Mouse (Mus musculus) heart, postnatal 14 days (tissue): Measurements from ENCODE around the gene Wdfy3. TPM values are rescaled to one million over a fixed set of nuclear protein-coding genes. Genes with fewer than 3 reads are reported as not detected.
"Not testable (repeated sequence)": the region's sequence is repeated elsewhere in the genome, so short reads cannot be mapped to it uniquely, and the experiment has no call there.

Source experiments
- DNase-seq, 2 experiments: peaks; one replicate each; pipeline ENCODE4 v3.0.0; 2021 to 2022
- intact Hi-C: fragments of 180-260 bp; cut with DNase I; formaldehyde crosslinking; loops from one replicate; pipeline ENCODE4 v1.15.1; 2025
- total RNA-seq, 2 experiments: library from RNA; stranded (reverse); gene quantifications; 2 replicates each; pipeline ENCODE4 v1.2.3; 2021

The Wdfy3 gene
- total RNA-seq, 2 experiments from 2014 or later: 39.4 TPM

- intact Hi-C loops: no loop called here
- DNase-seq: no peak
These were observed 217.5 kb downstream of the Wdfy3 start for GRCm38 (mm10) chr5:101852116-101852680.

- no peak for DNase-seq
- intact Hi-C loops: no loop called here
These were observed 218.6 kb downstream of the Wdfy3 start for GRCm38 (mm10) chr5:101851133-101851532.

- no peak for DNase-seq
- intact Hi-C loops: no loop called here
These were observed 222.0 kb downstream of the Wdfy3 start for GRCm38 (mm10) chr5:101847762-101848161.

GRCm38 (mm10) chr5:101847323-101847722 lies 222.4 kb downstream of the Wdfy3 start:
- intact Hi-C loops: no loop called here
- DNase-seq: no peak

GRCm38 (mm10) chr5:101845930-101846329 lies 223.8 kb downstream of the Wdfy3 start:
- DNase-seq: no peak
- intact Hi-C loops: no loop called here

GRCm38 (mm10) chr5:101845011-101845410 lies 224.7 kb downstream of the Wdfy3 start:
- intact Hi-C loops: no loop called here
- no peak for DNase-seq

GRCm38 (mm10) chr5:101840476-101840875 lies 229.2 kb downstream of the Wdfy3 start:
- intact Hi-C loops: no loop called here

GRCm38 (mm10) chr5:101837605-101838004 lies 232.1 kb downstream of the Wdfy3 start:
- DNase-seq, intact Hi-C loops: not testable (repeated sequence)

More at GRCm38 (mm10) chr5:101840476-101840875, 229.2 kb downstream of the Wdfy3 start:
- no peak for DNase-seq

GRCm38 (mm10) chr5:101836221-101836620 lies 233.5 kb downstream of the Wdfy3 start:
- intact Hi-C loops: no loop called here
- no peak for DNase-seq

- intact Hi-C loops: no loop called here
- DNase-seq: no peak
These were observed 235.8 kb downstream of the Wdfy3 start for GRCm38 (mm10) chr5:101833875-101834274.

- intact Hi-C loops: no loop called here
- DNase-seq: no peak
These were observed 236.7 kb downstream of the Wdfy3 start for GRCm38 (mm10) chr5:101832991-101833390.

GRCm38 (mm10) chr5:101832042-101832441 lies 237.7 kb downstream of the Wdfy3 start:
- DNase-seq: no peak
- intact Hi-C loops: no loop called here

GRCm38 (mm10) chr5:101830180-101830579 lies 239.5 kb downstream of the Wdfy3 start:
- intact Hi-C loops: no loop called here
- no peak for DNase-seq

GRCm38 (mm10) chr5:101828932-101829331 lies 240.8 kb downstream of the Wdfy3 start:
- intact Hi-C loops: no loop called here
- no peak for DNase-seq

- DNase-seq: no peak
- intact Hi-C loops: no loop called here
These were observed 242.2 kb downstream of the Wdfy3 start for GRCm38 (mm10) chr5:101827477-101827876.

- DNase-seq: peak; percentile 53 to 62
- intact Hi-C loops: no loop called here
These were observed 243.2 kb downstream of the Wdfy3 start for GRCm38 (mm10) chr5:101826531-101826970.

GRCm38 (mm10) chr5:101825111-101825911 lies 244.4 kb downstream of the Wdfy3 start:
- DNase-seq: no peak
- intact Hi-C loops: no loop called here

GRCm38 (mm10) chr5:101822311-101822670 lies 247.4 kb downstream of the Wdfy3 start:
- no peak for DNase-seq
- intact Hi-C loops: no loop called here

- intact Hi-C loops: no loop called here
- no peak for DNase-seq
These were observed 248.0 kb downstream of the Wdfy3 start for GRCm38 (mm10) chr5:101821491-101822310.

GRCm38 (mm10) chr5:101821052-101821451 lies 248.7 kb downstream of the Wdfy3 start:
- no peak for DNase-seq
- intact Hi-C loops: no loop called here

- no peak for DNase-seq
- intact Hi-C loops: no loop called here
These were observed 249.9 kb downstream of the Wdfy3 start for GRCm38 (mm10) chr5:101819844-101820243.
